Mouse (Mus musculus) ES-E14 (cell line): ENCODE data around the gene Ppp1r15a. TPM values are rescaled to one million over a fixed set of nuclear protein-coding genes. Genes with fewer than 3 reads are reported as not detected.

Experiments
- DNase-seq: peaks from one replicate; pipeline ENCODE4 v3.0.0-alpha.2; 2013; ENCODE audit warnings: low read depth, low spot score
- H3K27ac ChIP-seq: 2 replicates; pipeline ENCODE4 v1.5.1; 2012; ENCODE audit warnings: low read depth, mild to moderate bottlenecking, low read length, moderate library complexity, mixed read lengths; ENCODE audit not compliant: poor library complexity, insufficient read depth, severe bottlenecking
- H3K36me3 ChIP-seq: 2 replicates; pipeline ENCODE4 v1.6.1; 2012; ENCODE audit warnings: mild to moderate bottlenecking, low read length, moderate library complexity, mixed read lengths; ENCODE audit not compliant: control insufficient read depth, poor library complexity, insufficient read depth, severe bottlenecking
- H3K4me1 ChIP-seq, 2 experiments: fragments of 150-350 bp in 1 of 2; sonication (generic) in 1 of 2; 2 replicates each; pipeline ENCODE4 v1.6.1; 2012; ENCODE audit warnings: low read length in 2 of 2, mild to moderate bottlenecking in 1 of 2, mixed read lengths in 1 of 2; ENCODE audit not compliant: control insufficient read depth in 2 of 2, insufficient read depth in 2 of 2, poor library complexity in 1 of 2
- H3K4me3 ChIP-seq, 2 experiments: fragments of 150-350 bp in 1 of 2; sonication (generic) in 1 of 2; 2 replicates each; pipeline ENCODE4 v1.5.1; 2012; ENCODE audit warnings: low read length in 2 of 2, low read depth in 1 of 2, mild to moderate bottlenecking in 1 of 2, mixed read lengths in 1 of 2; ENCODE audit not compliant: insufficient read depth in 1 of 2, poor library complexity in 1 of 2, severe bottlenecking in 1 of 2
- H3K9ac ChIP-seq: 2 replicates; pipeline ENCODE4 v1.6.1; 2012; ENCODE audit warnings: low read depth, mild to moderate bottlenecking, low read length, mixed read lengths; ENCODE audit not compliant: poor library complexity, insufficient read depth, severe bottlenecking
- H3K9me3 ChIP-seq: fragments of 150-350 bp; sonication (generic); 2 replicates; pipeline ENCODE4 v1.6.1; 2012; ENCODE audit warnings: low read depth, mild to moderate bottlenecking, low read length; ENCODE audit not compliant: control insufficient read depth, insufficient read depth
- CHD2 ChIP-seq: IDR thresholded peaks from 2 replicates; pipeline ENCODE4 v1.6.1; 2014; ENCODE audit warnings: mild to moderate bottlenecking, low read depth, low read length, inconsistent platforms
- HCFC1 ChIP-seq: IDR thresholded peaks from 2 replicates; pipeline ENCODE4 v1.6.1; 2012; ENCODE audit warnings: low read length, inconsistent platforms, borderline replicate concordance; ENCODE audit not compliant: insufficient read depth
- MAFK ChIP-seq: IDR thresholded peaks from 2 replicates; pipeline ENCODE4 v1.6.1; 2014; ENCODE audit warnings: mild to moderate bottlenecking, low read depth, low read length, inconsistent platforms; ENCODE audit not compliant: insufficient read depth
- ZC3H11A ChIP-seq: IDR thresholded peaks from 2 replicates; pipeline ENCODE4 v1.6.1; 2012; ENCODE audit warnings: low read depth, mild to moderate bottlenecking, inconsistent platforms, low read length, borderline replicate concordance
- ZNF384 ChIP-seq: IDR thresholded peaks from 2 replicates; pipeline ENCODE4 v1.6.1; 2012; ENCODE audit warnings: low read depth, low read length, inconsistent platforms
- in situ Hi-C, 2 experiments: fragments of 600-800 bp; cut with MboI; formaldehyde crosslinking; loops; one replicate each; pipeline ENCODE4 v1.15.1; 2025; ENCODE audit warnings: low sequenced_read_pairs in 2 of 2, inconsistent platforms in 1 of 2; ENCODE audit not compliant: unreplicated experiment in 2 of 2
- total RNA-seq: library from RNA; depleted of rRNA; stranded (reverse); fragments of 300-350 nt; gene quantifications from 2 replicates; pipeline ENCODE4 v1.2.3, GENCODE M21; 2012; rRNA removed

Gene Ppp1r15a
- total RNA-seq, 1 experiment, result 37.9 TPM

DNA sequence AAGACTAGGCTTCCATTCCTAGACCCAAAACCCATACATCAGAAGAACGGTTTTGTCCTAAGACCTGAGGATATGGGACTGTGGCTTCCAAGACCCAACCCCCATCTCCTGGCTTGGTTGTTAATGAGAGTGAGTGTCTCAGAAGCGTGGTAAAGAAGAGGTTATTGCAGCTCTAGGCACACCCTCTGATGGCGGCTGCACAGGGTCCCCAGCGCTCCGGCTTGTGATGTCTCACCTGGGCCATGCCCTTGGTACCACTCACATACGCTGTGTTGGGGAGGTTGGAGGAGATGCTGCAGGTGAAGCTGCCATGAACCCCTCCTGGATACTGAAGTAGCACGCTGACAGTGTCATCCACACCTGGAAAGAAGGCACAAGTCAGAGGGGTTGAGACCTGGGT lies 47.3 kb downstream of the Ppp1r15a start:
- no peak overlapping the region for H3K27ac ChIP-seq
- TF ChIP-seq ZNF384, result no peak
- no peak for TF ChIP-seq ZC3H11A
- TF ChIP-seq HCFC1, result no peak
- no peaks in the 10 kb centered on the region for H3K9me3 ChIP-seq
- peaks cover 2 to 8% of the 10 kb centered on the region in 2 experiments; a peak in 2 of 4 replicates for H3K4me1 ChIP-seq
- H3K4me3 ChIP-seq, result no peak overlapping the region
- H3K9ac ChIP-seq, result peak overlapping the region; percentile 5; the same call in 1 of the 2 replicates
- in situ Hi-C loops, result loop anchor here in 1 of 2 experiments (10.0 kb wide), 1 partner anchor 116 kb away; no protein-coding TSS in a partner anchor
- peaks cover 11% of the 10 kb centered on the region; the same call in 1 of the 2 replicates for H3K36me3 ChIP-seq
- no peak for DNase-seq

DNA sequence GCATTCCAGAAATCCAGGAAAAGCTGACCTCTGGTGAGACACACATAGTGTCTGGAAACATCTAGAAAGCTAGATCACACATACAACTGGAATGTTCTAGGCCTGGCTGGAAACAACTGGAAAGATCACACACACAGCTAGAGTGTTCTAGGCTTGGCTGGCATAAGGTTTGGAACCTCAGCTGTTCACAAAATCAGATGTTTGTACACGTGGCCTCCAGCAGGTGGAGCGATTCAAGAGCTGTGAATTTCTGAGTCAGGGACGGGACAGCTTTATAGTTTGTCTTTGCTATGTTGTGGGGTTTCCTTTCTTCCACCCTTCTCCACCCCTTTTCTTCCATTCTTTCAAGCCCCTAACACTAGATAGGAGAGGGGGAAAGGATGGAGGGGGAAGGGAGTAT lies 49.1 kb downstream of the Ppp1r15a start:
- in situ Hi-C loops, result loop anchor here in 1 of 2 experiments (10.0 kb wide), 1 partner anchor 118 kb away; no protein-coding TSS in a partner anchor
- TF ChIP-seq ZC3H11A (no peak), ZNF384 (no peak), MAFK (no peak), HCFC1 (no peak), CHD2 (no peak)

DNA sequence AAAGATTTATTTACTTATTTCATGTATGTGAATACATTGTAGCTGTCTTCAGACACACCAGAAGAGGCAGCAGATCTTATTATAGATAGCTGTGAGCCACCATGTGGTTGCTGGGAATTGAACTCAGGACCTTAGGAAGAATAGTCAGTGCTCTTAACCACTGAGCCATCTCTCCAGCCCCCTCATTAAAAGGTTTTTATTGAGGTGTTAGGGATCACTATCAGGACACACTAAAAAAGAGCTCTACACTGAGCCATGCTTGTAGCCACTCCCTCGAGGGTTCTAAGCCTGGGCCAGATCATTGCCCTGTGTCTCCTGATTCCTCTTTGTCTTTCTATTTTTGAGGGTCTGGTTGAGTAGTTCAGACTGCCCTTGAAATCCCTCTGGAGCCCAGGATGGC lies 49.6 kb downstream of the Ppp1r15a start:
- peaks cover 11% of the 10 kb centered on the region; the same call in 1 of the 2 replicates for H3K36me3 ChIP-seq
- H3K9me3 ChIP-seq, result no peaks in the 10 kb centered on the region
- no peak overlapping the region for H3K9ac ChIP-seq
- DNase-seq, result no peak
- no peak overlapping the region for H3K27ac ChIP-seq
- TF ChIP-seq MAFK (no peak), HCFC1 (no peak), ZC3H11A (no peak), CHD2 (no peak), ZNF384 (no peak)
- H3K4me3 ChIP-seq, result no peak overlapping the region
- H3K4me1 ChIP-seq, result peaks cover 2 to 4% of the 10 kb centered on the region in 2 experiments; a peak in 2 of 4 replicates
- in situ Hi-C loops, result loop anchor here in 1 of 2 experiments (10.0 kb wide), 1 partner anchor 118 kb away; no protein-coding TSS in a partner anchor

More for the DNA sequence above, 49.1 kb downstream of the Ppp1r15a start:
- no peak overlapping the region for H3K27ac ChIP-seq
- H3K9me3 ChIP-seq, result no peaks in the 10 kb centered on the region
- H3K4me1 ChIP-seq, result peaks cover 2 to 8% of the 10 kb centered on the region in 2 experiments; a peak in 2 of 4 replicates
- DNase-seq, result no peak
- H3K4me3 ChIP-seq, result no peak overlapping the region
- H3K9ac ChIP-seq, result no peak overlapping the region
- peaks cover 11% of the 10 kb centered on the region; the same call in 1 of the 2 replicates for H3K36me3 ChIP-seq

DNA sequence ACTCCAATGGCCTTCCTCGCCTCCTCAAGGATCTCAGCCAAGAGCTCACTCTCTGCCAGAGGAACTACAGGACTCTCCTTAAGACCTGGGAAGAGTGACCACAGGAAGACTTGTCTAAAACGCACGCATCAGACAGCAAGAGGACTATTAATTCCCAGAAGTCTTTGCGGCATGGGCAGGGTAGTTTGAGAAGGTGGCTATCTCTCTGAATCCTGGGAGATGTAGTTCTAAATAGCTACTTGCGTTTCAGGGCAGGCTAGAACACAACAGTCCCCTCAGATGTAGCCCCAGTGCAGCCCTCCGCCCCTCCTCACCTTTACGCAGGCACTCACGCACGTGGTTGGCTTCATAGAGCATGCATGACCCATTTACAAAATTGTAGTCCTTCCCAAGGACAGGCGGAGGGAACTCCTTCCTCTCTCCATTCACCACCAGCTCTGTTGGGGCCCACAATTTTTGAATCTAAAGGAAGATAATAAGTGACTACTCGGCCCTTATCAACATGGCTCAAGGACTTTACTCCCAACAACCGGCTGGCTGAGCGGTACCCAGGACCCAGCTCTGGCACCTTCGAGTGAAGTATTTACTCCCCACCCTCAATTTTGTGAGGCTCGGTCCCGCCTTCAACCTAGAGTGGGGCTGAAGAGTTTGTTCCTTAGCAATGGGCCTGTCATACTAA lies 50.6 kb downstream of the Ppp1r15a start:
- H3K4me1 ChIP-seq, result peaks cover 2 to 4% of the 10 kb centered on the region in 2 experiments; a peak in 2 of 4 replicates
- peak overlapping the region; percentile 53 to 69 for H3K4me3 ChIP-seq
- H3K9me3 ChIP-seq, result no peaks in the 10 kb centered on the region
- H3K36me3 ChIP-seq, result peaks cover 11% of the 10 kb centered on the region; the same call in 1 of the 2 replicates
- in situ Hi-C loops, result loop anchor here in 1 of 2 experiments (10.0 kb wide), 1 partner anchor 119 kb away; no protein-coding TSS in a partner anchor
- no peak for TF ChIP-seq ZC3H11A
- TF ChIP-seq ZNF384, result no peak
- peak; percentile 93 for TF ChIP-seq HCFC1
- TF ChIP-seq CHD2, result no peak
- no peak for DNase-seq
- H3K9ac ChIP-seq, result peak overlapping the region; percentile 67; the same call in 1 of the 2 replicates
- peak overlapping the region; percentile 55; the same call in 1 of the 2 replicates for H3K27ac ChIP-seq

Other genes starting within 250 kb of the Ppp1r15a start
- gene Slc6a21, start 248.8 kb downstream of the Ppp1r15a start, total RNA-seq, result 0.21 and 0.67 TPM in 2 replicates
- gene Trpm4, start 192.5 kb downstream of the Ppp1r15a start, total RNA-seq, result 26.5 and 48.5 TPM in 2 replicates
- gene Hrc, start 191.0 kb downstream of the Ppp1r15a start, total RNA-seq, result 0.71 and 1.4 TPM in 2 replicates
- 6.9 and 12.6 TPM in 2 replicates for gene Ppfia3, start 159.2 kb downstream of the Ppp1r15a start, total RNA-seq
- 5.6 and 11.3 TPM in 2 replicates for gene Lin7b, start 155.7 kb downstream of the Ppp1r15a start, total RNA-seq
- gene Snrnp70, start 130.5 kb downstream of the Ppp1r15a start, total RNA-seq, result 303 and 310 TPM in 2 replicates
- gene Kcna7, start 120.6 kb downstream of the Ppp1r15a start, total RNA-seq, result 0.85 and 2.3 TPM in 2 replicates
- 2.4 and 3.6 TPM in 2 replicates for gene Ntf5, start 112.6 kb downstream of the Ppp1r15a start, total RNA-seq
- gene Lhb, start 105.4 kb downstream of the Ppp1r15a start, total RNA-seq, result 0.37 TPM in 1 of 2 replicates, not detected in the other
- 26.1 and 26.8 TPM in 2 replicates for gene Gys1, start 91.4 kb downstream of the Ppp1r15a start, total RNA-seq
- 228 and 281 TPM in 2 replicates for gene Ruvbl2, start 88.2 kb downstream of the Ppp1r15a start, total RNA-seq
- gene Ftl1, start 66.4 kb downstream of the Ppp1r15a start, total RNA-seq, result 398 and 408 TPM in 2 replicates
- gene Bax, start 59.4 kb downstream of the Ppp1r15a start, total RNA-seq, result 388 and 591 TPM in 2 replicates
- 2.6 TPM in 2 replicates for gene Tulp2, start 44.4 kb downstream of the Ppp1r15a start, total RNA-seq
- gene Gm45808, start 39.5 kb downstream of the Ppp1r15a start, total RNA-seq, result 0.71 TPM in 1 of 2 replicates, not detected in the other
- gene Dhdh, start 37.5 kb downstream of the Ppp1r15a start, total RNA-seq, result 3.6 and 5.3 TPM in 2 replicates
- gene Nucb1, start 15.9 kb downstream of the Ppp1r15a start, total RNA-seq, result 131 and 178 TPM in 2 replicates
- 17.8 and 20.2 TPM in 2 replicates for gene Plekha4, start 62 bp upstream of the Ppp1r15a start, total RNA-seq
- 32.5 and 33.0 TPM in 2 replicates for gene Hsd17b14, start 28.6 kb upstream of the Ppp1r15a start, total RNA-seq
- gene Bcat2, start 43.9 kb upstream of the Ppp1r15a start, total RNA-seq, result 60.3 and 87.7 TPM in 2 replicates
- 0.67 and 1.1 TPM in 2 replicates for gene Fgf21, start 89.2 kb upstream of the Ppp1r15a start, total RNA-seq
- 0.49 and 2.5 TPM in 2 replicates for gene Fut1, start 91.0 kb upstream of the Ppp1r15a start, total RNA-seq
- 0.31 and 0.63 TPM in 2 replicates for gene Izumo1, start 95.5 kb upstream of the Ppp1r15a start, total RNA-seq
- 5.3 and 8.6 TPM in 2 replicates for gene Rasip1, start 101.2 kb upstream of the Ppp1r15a start, total RNA-seq
- 0.71 and 0.74 TPM in 2 replicates for gene Mamstr, start 113.7 kb upstream of the Ppp1r15a start, total RNA-seq
- gene Fut2, start 140.1 kb upstream of the Ppp1r15a start, total RNA-seq, result 0.27 and 0.37 TPM in 2 replicates
- gene Ntn5, start 157.8 kb upstream of the Ppp1r15a start, total RNA-seq, result 0.54 and 0.74 TPM in 2 replicates
- gene Sec1, start 168.1 kb upstream of the Ppp1r15a start, total RNA-seq, result 4.5 and 7.6 TPM in 2 replicates
- gene Car11, start 173.6 kb upstream of the Ppp1r15a start, total RNA-seq, result 4.4 and 7.9 TPM in 2 replicates
- gene Dbp, start 178.8 kb upstream of the Ppp1r15a start, total RNA-seq, result 10.0 and 10.6 TPM in 2 replicates
- 3,487 and 5,312 TPM in 2 replicates for gene Rpl18, start 189.2 kb upstream of the Ppp1r15a start, total RNA-seq
- 18.7 and 21.5 TPM in 2 replicates for gene Sphk2, start 191.7 kb upstream of the Ppp1r15a start, total RNA-seq
- 6.1 and 6.6 TPM in 2 replicates for gene Fam83e, start 194.9 kb upstream of the Ppp1r15a start, total RNA-seq
- gene Spaca4, start 199.5 kb upstream of the Ppp1r15a start, total RNA-seq, result 0.76 and 1.7 TPM in 2 replicates